In the genomic region with DNA sequence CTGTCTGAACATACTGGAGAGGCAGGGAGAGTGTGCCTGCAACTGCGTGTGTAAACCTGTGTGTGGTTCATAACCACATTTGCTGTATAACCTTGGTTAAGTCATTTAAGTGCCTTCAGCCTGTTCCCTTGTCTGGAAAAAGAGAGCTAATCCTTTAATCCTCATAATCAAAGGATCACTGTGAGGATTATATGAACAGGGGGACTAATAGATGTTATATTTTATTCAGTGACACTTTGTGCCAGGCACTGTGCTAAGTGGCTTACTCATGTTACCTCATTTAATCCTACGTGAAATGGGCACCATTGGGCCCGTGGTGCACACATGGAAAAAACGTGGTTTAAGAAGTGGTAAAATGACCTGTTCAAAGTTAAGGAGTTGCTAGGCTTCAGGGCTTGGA, we compare ENCODE assay signal across 27 mouse cellular contexts.
DNase-seq lines count a peak whose midpoint lies in the region; ATAC-seq and TF ChIP-seq lines count a peak whose summit lies in the region.
"Had no signal": no experiment of that assay in that cellular context is flagged by ENCODE, and none has a peak within 500 bp of the region (broad histone marks: within the 10 kb centered on the region; RNA-seq: fewer than 3 reads in every experiment).

No protein-coding gene starts in this region.

- H3K9ac ChIP-seq in forebrain, embryonic 12.5 days = no peak overlapping the region
- H3K9ac ChIP-seq in forebrain, postnatal 0 days = no peak overlapping the region
- H3K9ac ChIP-seq in heart, embryonic 13.5 days = no peak overlapping the region
- H3K9ac ChIP-seq in neural tube, embryonic 13.5 days = no peak overlapping the region
- H3K9ac ChIP-seq in neural tube, embryonic 15.5 days (replicated peaks) = no peak overlapping the region
- no peak overlapping the region for H3K9ac ChIP-seq in limb, embryonic 12.5 days (replicated peaks)
- H3K9ac ChIP-seq: embryonic facial prominence, embryonic 13.5 days; forebrain, embryonic 15.5 days; hindbrain, embryonic 14.5 days had no signal

- no peak overlapping the region for H3K4me2 ChIP-seq in forebrain, embryonic 12.5 days
- H3K4me2 ChIP-seq in forebrain, postnatal 0 days (ENCODE audit: low read depth) = no peak overlapping the region
- 0 out of 2 replicates have a peak overlapping the region, but pooled peaks have one; percentile 24 for H3K4me2 ChIP-seq in heart, embryonic 13.5 days
- no peak overlapping the region for H3K4me2 ChIP-seq in neural tube, embryonic 13.5 days
- H3K4me2 ChIP-seq in neural tube, embryonic 15.5 days = no peak overlapping the region
- no peak overlapping the region for H3K4me2 ChIP-seq in limb, embryonic 12.5 days
- H3K4me2 ChIP-seq: embryonic facial prominence, embryonic 13.5 days; forebrain, embryonic 15.5 days; heart, embryonic 11.5 days; hindbrain, embryonic 14.5 days had no signal

- no peak overlapping the region for H3K4me3 ChIP-seq in forebrain, embryonic 12.5 days (replicated peaks)
- H3K4me3 ChIP-seq in forebrain, postnatal 0 days (ENCODE audit: low read depth, low read length) = no peak overlapping the region
- H3K4me3 ChIP-seq in heart, embryonic 13.5 days = no peak overlapping the region
- H3K4me3 ChIP-seq in neural tube, embryonic 13.5 days = no peak overlapping the region
- no peak overlapping the region for H3K4me3 ChIP-seq in neural tube, embryonic 15.5 days (replicated peaks)
- no peak overlapping the region for H3K4me3 ChIP-seq in limb, embryonic 12.5 days (replicated peaks)
- H3K4me3 ChIP-seq: embryonic facial prominence, embryonic 13.5 days; forebrain, embryonic 15.5 days had no signal

- H3K9me3 ChIP-seq in forebrain, embryonic 12.5 days = no peaks in the 10 kb centered on the region
- no peaks in the 10 kb centered on the region for H3K9me3 ChIP-seq in forebrain, postnatal 0 days (ENCODE audit: low read length)
- H3K9me3 ChIP-seq in heart, embryonic 13.5 days = no peaks in the 10 kb centered on the region
- no peaks in the 10 kb centered on the region for H3K9me3 ChIP-seq in neural tube, embryonic 13.5 days
- no peaks in the 10 kb centered on the region for H3K9me3 ChIP-seq in neural tube, embryonic 15.5 days (replicated peaks)
- no peaks in the 10 kb centered on the region for H3K9me3 ChIP-seq in limb, embryonic 12.5 days
- H3K9me3 ChIP-seq: embryonic facial prominence, embryonic 13.5 days; forebrain, embryonic 15.5 days had no signal

- peaks cover 22% of the 10 kb centered on the region; the same call in 1 of the 2 replicates for H3K36me3 ChIP-seq in forebrain, embryonic 12.5 days (replicated peaks)
- H3K36me3 ChIP-seq in forebrain, postnatal 0 days (ENCODE audit: insufficient read depth) = 0 out of 2 replicates have a peak, but pooled peaks cover 4% of the 10 kb centered on the region
- H3K36me3 ChIP-seq in heart, embryonic 13.5 days = no peaks in the 10 kb centered on the region
- H3K36me3 ChIP-seq in neural tube, embryonic 13.5 days = peaks cover 58% of the 10 kb centered on the region
- H3K36me3 ChIP-seq in neural tube, embryonic 15.5 days = peaks cover 8% of the 10 kb centered on the region; the same call in 1 of the 2 replicates
- H3K36me3 ChIP-seq in limb, embryonic 12.5 days = no peaks in the 10 kb centered on the region
- H3K36me3 ChIP-seq: embryonic facial prominence, embryonic 13.5 days; G1E had no signal

- no peak for DNase-seq in forebrain, postnatal 0 days
- no peak for DNase-seq in heart, adult 11 months
- DNase-seq in adrenal gland, adult 18-20 months (ENCODE audit: low spot score in 2 of 2) = no peak
- DNase-seq: adrenal gland, adult 2 months; adrenal gland, postnatal 14 days; B cell, adult 2 months; cerebellum, adult 11 months; cerebellum, adult 2 months; cerebellum, adult 9-11 months; cerebellum, postnatal 25 days; gastrocnemius, postnatal 10 days; gastrocnemius, postnatal 36 days; kidney, adult 18-20 months had no signal

- H3K27me3 ChIP-seq in forebrain, embryonic 12.5 days = no peaks in the 10 kb centered on the region
- H3K27me3 ChIP-seq in forebrain, postnatal 0 days (ENCODE audit: insufficient read depth, low read length) = no peaks in the 10 kb centered on the region
- no peaks in the 10 kb centered on the region for H3K27me3 ChIP-seq in heart, embryonic 13.5 days (replicated peaks)
- no peaks in the 10 kb centered on the region for H3K27me3 ChIP-seq in neural tube, embryonic 13.5 days
- no peaks in the 10 kb centered on the region for H3K27me3 ChIP-seq in neural tube, embryonic 15.5 days (replicated peaks)
- H3K27me3 ChIP-seq in limb, embryonic 12.5 days = no peaks in the 10 kb centered on the region
- H3K27me3 ChIP-seq: embryonic facial prominence, embryonic 13.5 days; forebrain, embryonic 15.5 days; Patski had no signal

- peak; percentile 10; the same call in 1 of the 2 replicates for ATAC-seq in forebrain, embryonic 12.5 days (ENCODE audit: low FRiP score)
- no peak for ATAC-seq in forebrain, postnatal 0 days
- no peak for ATAC-seq in heart, embryonic 13.5 days (ENCODE audit: extremely low read depth, insufficient number of reproducible peaks, low FRiP score, low TSS enrichment)
- no peak for ATAC-seq in neural tube, embryonic 13.5 days (ENCODE audit: low read depth)
- no peak for ATAC-seq in neural tube, embryonic 15.5 days (ENCODE audit: low FRiP score)
- ATAC-seq in limb, embryonic 12.5 days (ENCODE audit: insufficient number of reproducible peaks, insufficient read depth, low FRiP score, low TSS enrichment, low read depth) = 0 out of 2 replicates have a peak, but pooled peaks have one; percentile 37
- ATAC-seq: forebrain, embryonic 15.5 days; hindbrain, postnatal 0 days; inflammation-experienced regulatory T-cells, adult 6 months; intestine, embryonic 16.5 days; Patski had no signal

- H3K4me1 ChIP-seq in forebrain, embryonic 12.5 days = peaks cover 13% of the 10 kb centered on the region; the same call in 1 of the 2 replicates
- no peaks in the 10 kb centered on the region for H3K4me1 ChIP-seq in forebrain, postnatal 0 days (ENCODE audit: insufficient read depth)
- peaks cover 32% of the 10 kb centered on the region for H3K4me1 ChIP-seq in heart, embryonic 13.5 days
- peaks cover 25% of the 10 kb centered on the region for H3K4me1 ChIP-seq in neural tube, embryonic 13.5 days (replicated peaks)
- no peaks in the 10 kb centered on the region for H3K4me1 ChIP-seq in neural tube, embryonic 15.5 days
- H3K4me1 ChIP-seq in limb, embryonic 12.5 days (replicated peaks) = no peaks in the 10 kb centered on the region
- H3K4me1 ChIP-seq: embryonic facial prominence, embryonic 13.5 days; forebrain, embryonic 15.5 days had no signal

- H3K27ac ChIP-seq in forebrain, embryonic 12.5 days = no peak overlapping the region
- no peak overlapping the region for H3K27ac ChIP-seq in forebrain, postnatal 0 days (ENCODE audit: low read depth, low read length)
- peak overlapping the region; percentile 12 for H3K27ac ChIP-seq in heart, embryonic 13.5 days (replicated peaks)
- peak overlapping the region; percentile 13; the same call in 1 of the 2 replicates for H3K27ac ChIP-seq in neural tube, embryonic 13.5 days (replicated peaks)
- H3K27ac ChIP-seq in neural tube, embryonic 15.5 days (replicated peaks) = no peak overlapping the region
- H3K27ac ChIP-seq in limb, embryonic 12.5 days = no peak overlapping the region
- H3K27ac ChIP-seq: embryonic facial prominence, embryonic 13.5 days; forebrain, embryonic 15.5 days; hindbrain, embryonic 14.5 days; hindbrain, postnatal 0 days had no signal

- 57% methylated on average over 4 of the region's 4 CpGs for WGBS in forebrain, embryonic 12.5 days
- 55% methylated on average over 4 of the region's 4 CpGs for WGBS in forebrain, postnatal 0 days
- 63% methylated on average over 4 of the region's 4 CpGs for WGBS in heart, embryonic 13.5 days
- WGBS in neural tube, embryonic 13.5 days = 87% methylated on average over 4 of the region's 4 CpGs
- WGBS in neural tube, embryonic 15.5 days = 85% methylated on average over 4 of the region's 4 CpGs
- 44% methylated on average over 4 of the region's 4 CpGs for WGBS in limb, embryonic 12.5 days

- TF ChIP-seq CTCF in forebrain, postnatal 0 days (IDR thresholded peaks at IDR 0.05; ENCODE audit: low read depth) = no peak

Comparison
In these comparisons a context has a peak if more than half of its experiments do, and no peak if none do; other contexts are left out.
1. ATAC-seq: peak in forebrain, embryonic 12.5 days (single experiment) and limb, embryonic 12.5 days (single experiment); none in forebrain, postnatal 0 days (single experiment), heart, embryonic 13.5 days (single experiment), neural tube, embryonic 13.5 days (single experiment) and neural tube, embryonic 15.5 days (single experiment).
2. H3K27ac ChIP-seq: peak in heart, embryonic 13.5 days (single experiment) and neural tube, embryonic 13.5 days (single experiment); none in forebrain, embryonic 12.5 days (single experiment), forebrain, postnatal 0 days (single experiment), neural tube, embryonic 15.5 days (single experiment) and limb, embryonic 12.5 days (single experiment).